Mouse (Mus musculus) heart, embryonic 15.5 days (tissue): ENCODE measurements around the gene Rcan1. TPM values are rescaled to one million over a fixed set of nuclear protein-coding genes. Genes with fewer than 3 reads are reported as not detected.
A peak's percentile ranks its signal among the peaks of the same experiment; 100 is the strongest.

ENCODE experiments used
- ATAC-seq: fragments of 200-750 bp; cut with Nextera tagmentation; replicated peaks from 2 replicates; pipeline ENCODE4 v1.8.0; 2017; ENCODE audit warnings: low read depth, moderate TSS enrichment; ENCODE audit not compliant: insufficient number of reproducible peaks, insufficient read depth, low FRiP score
- H3K27ac ChIP-seq: fragments of 300-500 bp; sonication (generic); 2 replicates; pipeline ENCODE4 v1.5.1; 2015; ENCODE audit warnings: mild to moderate bottlenecking, inconsistent platforms
- H3K27me3 ChIP-seq: fragments of 300-500 bp; sonication (generic); 2 replicates; pipeline ENCODE4 v1.6.1; 2015; ENCODE audit warnings: inconsistent platforms
- H3K36me3 ChIP-seq: fragments of 300-500 bp; sonication (generic); 2 replicates; pipeline ENCODE4 v1.6.1; 2015; ENCODE audit warnings: mild to moderate bottlenecking, inconsistent platforms
- H3K4me1 ChIP-seq: fragments of 300-500 bp; sonication (generic); replicated peaks from 2 replicates; pipeline ENCODE4 v1.6.1; 2015; ENCODE audit warnings: inconsistent platforms
- H3K4me2 ChIP-seq: fragments of 300-500 bp; sonication (generic); 2 replicates; pipeline ENCODE4 v1.6.1; 2015; ENCODE audit warnings: inconsistent platforms, mild to moderate bottlenecking, moderate library complexity
- H3K4me3 ChIP-seq: fragments of 300-500 bp; sonication (generic); 2 replicates; pipeline ENCODE4 v1.5.1; 2015; ENCODE audit warnings: mild to moderate bottlenecking, inconsistent platforms
- H3K9ac ChIP-seq: fragments of 300-500 bp; sonication (generic); 2 replicates; pipeline ENCODE4 v1.6.1; 2015; ENCODE audit warnings: mild to moderate bottlenecking, inconsistent platforms
- H3K9me3 ChIP-seq: fragments of 300-500 bp; sonication (generic); replicated peaks from 2 replicates; pipeline ENCODE4 v1.6.1; 2016; ENCODE audit warnings: inconsistent platforms
- WGBS: fragments of 180-500 bp; shearing (Covaris S2); methylation state at CpG from one replicate; pipeline ENCODE4 v1.1.7; 2015; ENCODE audit warnings: mixed read lengths; 5-methylcytosine and 5-hydroxymethylcytosine counted together
- polyA plus RNA-seq: library from polyadenylated mRNA; unstranded; fragments of >200 nt; fragmentation: Nextera tagmentation; extraction: Ambion mirVana; gene quantifications from 2 replicates; pipeline ENCODE4 v1.2.1, GENCODE M21; 2015

Rcan1 gene
- polyA plus RNA-seq, 1 experiment from 2014 or later: 94.4 TPM

DNA sequence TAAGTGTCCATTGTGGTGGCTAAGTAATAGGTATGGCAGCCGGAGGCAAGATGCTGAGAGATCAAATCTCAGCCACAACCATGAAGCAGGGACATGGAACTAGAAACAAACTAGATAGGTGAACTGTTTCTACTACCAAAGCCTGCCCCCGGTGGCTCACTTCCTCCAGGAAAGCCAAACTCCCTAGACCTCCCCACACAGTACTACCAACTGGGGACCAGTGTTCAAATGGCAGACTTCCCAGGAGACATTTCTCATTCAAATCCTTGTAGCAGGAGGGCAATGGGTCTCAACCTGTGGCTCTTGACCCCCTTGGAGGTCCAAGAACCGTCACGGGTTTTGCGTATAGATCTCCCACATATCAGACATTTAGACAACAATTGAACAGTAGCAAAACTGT, 3.6 kb downstream of the Rcan1 start:
- Histone ChIP-seq H3K9ac (no peak overlapping the region), H3K27ac (no peak overlapping the region), H3K36me3 (no peaks in the 10 kb centered on the region), H3K4me2 (no peak overlapping the region), H3K9me3 (no peaks in the 10 kb centered on the region), H3K27me3 (no peaks in the 10 kb centered on the region), H3K4me3 (no peak overlapping the region), H3K4me1 (peaks cover 23% of the 10 kb centered on the region)
- ATAC-seq: no peak
- 76% methylated on average over 5 of the region's 5 CpGs for WGBS

DNA sequence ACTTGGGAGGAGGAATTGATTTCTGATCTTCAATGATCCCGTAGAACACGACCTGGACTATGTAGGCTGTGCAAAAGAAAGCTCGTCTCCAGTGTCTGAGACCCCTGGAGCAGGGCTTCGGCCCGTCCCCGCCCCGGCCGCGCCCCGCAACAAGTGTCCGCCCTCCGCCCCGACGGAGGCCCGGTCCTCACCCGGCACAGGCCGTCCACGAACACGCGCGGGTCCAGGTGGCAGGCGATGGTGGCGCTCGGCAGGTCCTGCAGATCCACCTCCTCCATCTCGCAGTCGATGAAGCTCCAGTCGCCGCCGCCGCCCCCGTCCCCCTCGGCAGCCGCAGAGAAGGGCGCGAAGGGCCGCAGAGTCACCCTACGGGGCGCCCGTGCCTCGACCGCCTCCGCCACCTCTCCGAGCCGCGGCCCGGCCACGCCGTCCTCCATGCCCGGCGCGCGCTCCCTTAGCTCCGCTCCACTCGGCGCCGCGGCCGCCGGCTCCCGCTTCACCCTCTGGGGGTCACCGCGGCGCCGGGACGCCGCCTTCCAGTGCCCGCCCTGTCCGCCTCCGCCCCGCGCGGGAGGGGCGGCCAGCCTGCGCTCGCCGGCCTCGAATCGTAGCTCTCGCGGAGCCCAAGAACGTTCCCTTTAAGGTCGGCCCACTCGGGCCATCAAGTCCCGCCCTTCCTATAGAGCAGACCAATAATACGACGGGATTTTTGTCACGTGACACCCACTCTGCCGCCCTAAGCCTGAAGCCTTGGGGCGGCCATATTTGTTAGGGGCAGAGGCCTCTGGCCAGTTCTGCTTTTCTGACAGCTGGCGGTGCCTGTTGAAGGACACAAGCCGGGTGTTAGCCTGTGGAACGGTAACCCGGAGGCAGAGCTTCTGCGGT, 4.8 kb downstream of the Rcan1 start:
- Histone ChIP-seq H3K36me3 (no peaks in the 10 kb centered on the region), H3K4me2 (peak overlapping the region; percentile 82), H3K27me3 (no peaks in the 10 kb centered on the region), H3K9me3 (no peaks in the 10 kb centered on the region), H3K4me1 (peaks cover 23% of the 10 kb centered on the region), H3K27ac (peak overlapping the region; percentile 83), H3K4me3 (peak overlapping the region; percentile 91), H3K9ac (peak overlapping the region; percentile 92)
- WGBS: under 1% methylated on average over 87 of the region's 94 CpGs
- peak; percentile 97 for ATAC-seq

DNA sequence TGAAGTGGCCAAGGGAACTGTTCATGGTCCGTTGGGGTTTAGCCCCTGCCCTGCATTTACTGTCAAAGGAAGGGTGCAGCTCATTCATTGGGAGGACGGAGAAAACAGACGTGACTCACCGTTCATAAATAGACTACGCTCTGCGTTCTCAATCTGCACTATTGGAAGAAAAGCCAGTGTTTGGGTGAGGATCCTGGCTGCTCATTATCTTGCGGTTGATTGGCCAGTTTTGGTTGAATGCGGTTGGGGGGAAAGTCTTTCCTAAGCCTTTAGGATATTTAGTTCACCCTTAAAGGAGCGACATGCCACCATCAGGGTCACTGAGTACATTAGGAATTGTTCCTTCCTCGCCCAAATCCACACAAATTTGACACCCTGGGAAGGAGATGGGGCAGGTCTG, 5.4 kb downstream of the Rcan1 start:
- no peaks in the 10 kb centered on the region for H3K36me3 ChIP-seq
- H3K4me1 ChIP-seq: peaks cover 23% of the 10 kb centered on the region
- peak overlapping the region; percentile 92 for H3K9ac ChIP-seq
- peak overlapping the region; percentile 83 for H3K27ac ChIP-seq
- peak overlapping the region; percentile 91 for H3K4me3 ChIP-seq
- 3% methylated on average over 10 of the region's 10 CpGs for WGBS
- no peak for ATAC-seq
- no peaks in the 10 kb centered on the region for H3K9me3 ChIP-seq
- peak overlapping the region; percentile 82 for H3K4me2 ChIP-seq
- no peaks in the 10 kb centered on the region for H3K27me3 ChIP-seq

DNA sequence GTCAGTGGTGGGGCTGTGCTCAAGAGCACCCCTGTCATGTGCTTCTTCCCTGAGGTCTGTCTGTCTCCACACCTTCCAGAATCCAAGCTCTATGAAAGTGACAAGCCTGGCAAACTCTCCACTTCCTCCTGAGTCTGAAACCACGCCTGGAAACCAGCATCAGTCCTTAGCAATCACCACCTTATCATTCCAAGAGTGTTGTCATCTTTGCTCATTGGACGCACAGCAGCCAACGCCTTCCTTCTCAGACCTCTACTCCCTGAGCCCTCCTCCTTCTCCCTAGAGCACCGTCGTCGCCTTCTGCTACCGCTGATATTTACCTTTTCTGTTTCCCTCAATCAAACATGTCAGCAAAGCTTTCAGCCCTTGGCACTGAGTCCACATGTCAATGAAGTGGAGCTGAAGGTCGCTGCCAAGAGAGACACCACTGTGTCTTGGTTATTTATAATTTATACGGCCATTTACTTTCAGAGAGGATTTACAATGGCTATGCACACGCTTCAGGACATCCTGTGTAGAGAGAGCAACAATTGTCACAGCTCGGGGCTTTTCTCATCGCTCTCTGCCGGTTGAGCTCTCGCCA, 6.2 kb downstream of the Rcan1 start:
- H3K27ac ChIP-seq: peak overlapping the region; percentile 83
- H3K9ac ChIP-seq: peak overlapping the region; percentile 92
- no peaks in the 10 kb centered on the region for H3K36me3 ChIP-seq
- ATAC-seq: no peak
- peak overlapping the region; percentile 91 for H3K4me3 ChIP-seq
- no peaks in the 10 kb centered on the region for H3K9me3 ChIP-seq
- H3K27me3 ChIP-seq: no peaks in the 10 kb centered on the region
- H3K4me1 ChIP-seq: peaks cover 23% of the 10 kb centered on the region
- H3K4me2 ChIP-seq: peak overlapping the region; percentile 82
- WGBS: 14% methylated on average over 14 of the region's 14 CpGs

DNA sequence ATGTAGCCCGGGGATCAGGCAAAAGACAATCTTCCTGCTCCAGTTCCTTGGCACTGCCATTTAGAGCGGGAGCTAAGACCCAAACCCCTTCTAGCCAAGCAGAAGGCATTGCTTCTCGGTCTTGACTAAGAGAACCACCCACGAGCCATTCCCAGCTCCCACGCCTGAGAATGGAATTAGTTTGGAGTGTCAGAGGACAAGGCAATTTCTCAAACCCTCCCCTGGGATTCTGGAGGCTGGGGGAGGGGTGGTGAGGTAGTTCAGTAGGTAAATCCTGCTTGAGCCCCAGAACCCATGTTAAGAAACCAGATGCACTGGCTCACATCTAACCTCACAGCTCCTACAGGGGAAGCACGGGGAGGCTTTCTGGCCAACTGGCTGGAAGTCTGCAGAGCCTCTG, 9.3 kb downstream of the Rcan1 start:
- no peaks in the 10 kb centered on the region for H3K9me3 ChIP-seq
- H3K4me2 ChIP-seq: no peak overlapping the region
- H3K4me3 ChIP-seq: no peak overlapping the region
- H3K27me3 ChIP-seq: 0 out of 2 replicates have a peak, but pooled peaks cover 10% of the 10 kb centered on the region
- no peak for ATAC-seq
- H3K9ac ChIP-seq: no peak overlapping the region
- H3K36me3 ChIP-seq: no peaks in the 10 kb centered on the region
- no peak overlapping the region for H3K27ac ChIP-seq
- WGBS: 73% methylated on average over 6 of the region's 6 CpGs
- peaks cover 25% of the 10 kb centered on the region for H3K4me1 ChIP-seq

DNA sequence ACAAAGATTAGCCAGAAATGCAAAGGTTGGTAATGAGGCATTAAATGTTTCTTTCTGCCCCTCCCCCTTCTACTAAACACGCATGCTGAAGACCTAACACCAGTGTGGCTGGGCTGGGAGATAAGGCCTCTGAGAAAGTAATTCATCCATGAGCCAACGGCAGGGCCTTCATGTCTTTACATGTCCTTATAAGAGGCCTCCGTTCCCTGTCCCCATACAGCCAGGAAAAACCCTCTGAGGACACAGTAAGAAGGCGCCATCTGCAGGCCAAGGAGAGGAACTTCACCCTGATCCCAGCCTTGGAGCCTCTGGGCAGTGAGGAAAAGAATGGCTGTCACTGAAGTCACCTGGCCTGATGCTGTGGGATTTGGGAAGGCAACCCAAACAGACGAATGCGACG, 13.1 kb downstream of the Rcan1 start:
- WGBS: 20% methylated on average over 7 of the region's 7 CpGs
- no peaks in the 10 kb centered on the region for H3K9me3 ChIP-seq
- no peaks in the 10 kb centered on the region for H3K36me3 ChIP-seq
- H3K9ac ChIP-seq: no peak overlapping the region
- peaks cover 10% of the 10 kb centered on the region for H3K4me1 ChIP-seq
- ATAC-seq: peak; percentile 59
- no peak overlapping the region for H3K27ac ChIP-seq
- peaks cover 25% of the 10 kb centered on the region for H3K27me3 ChIP-seq
- H3K4me3 ChIP-seq: no peak overlapping the region
- H3K4me2 ChIP-seq: no peak overlapping the region

DNA sequence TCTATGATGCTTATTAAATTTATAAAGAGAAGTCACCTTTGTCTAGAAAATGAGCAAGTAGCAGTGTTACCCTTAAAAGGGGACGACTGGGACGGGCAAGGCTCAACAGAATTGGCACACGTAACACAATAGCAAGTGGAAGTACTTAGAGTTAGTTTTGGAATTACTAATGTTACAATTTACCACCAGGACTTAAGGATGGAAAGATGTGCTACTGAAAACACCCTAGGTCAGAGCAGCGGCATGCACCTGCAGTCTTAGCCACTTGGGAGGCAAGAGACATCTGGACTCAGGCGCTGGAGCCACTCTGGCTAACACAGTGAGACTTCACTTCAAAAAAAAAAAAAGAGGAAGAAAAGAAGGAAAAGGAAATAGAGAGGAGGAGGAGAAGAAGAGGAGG, 14.7 kb downstream of the Rcan1 start:
- no peaks in the 10 kb centered on the region for H3K36me3 ChIP-seq
- WGBS: 90% methylated on average over 5 of the region's 5 CpGs
- no peak for ATAC-seq
- H3K9me3 ChIP-seq: no peaks in the 10 kb centered on the region
- peaks cover 25% of the 10 kb centered on the region for H3K27me3 ChIP-seq
- no peak overlapping the region for H3K27ac ChIP-seq
- peaks cover 26% of the 10 kb centered on the region for H3K4me1 ChIP-seq
- H3K4me3 ChIP-seq: no peak overlapping the region
- H3K4me2 ChIP-seq: no peak overlapping the region
- H3K9ac ChIP-seq: no peak overlapping the region

DNA sequence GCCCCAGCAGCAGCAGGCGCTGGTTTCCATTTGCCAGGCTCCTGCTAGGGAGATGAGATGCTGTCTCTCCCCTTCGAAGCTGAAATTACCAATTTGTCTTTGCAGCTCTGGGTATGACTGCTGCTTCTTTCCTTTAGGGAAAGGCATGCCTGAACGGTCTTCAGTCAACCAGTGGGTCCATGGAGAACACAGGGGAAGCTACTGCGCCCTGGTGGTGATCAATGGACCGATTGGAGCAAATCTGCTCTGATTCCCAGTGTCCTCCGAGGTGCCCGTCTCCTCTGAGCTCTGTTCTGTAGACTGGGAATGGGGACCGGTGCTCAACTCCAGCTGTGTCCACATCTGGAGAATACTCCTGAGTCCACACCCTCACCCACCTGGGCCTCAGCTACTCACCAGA, 15.2 kb downstream of the Rcan1 start:
- H3K27me3 ChIP-seq: peaks cover 25% of the 10 kb centered on the region
- H3K9ac ChIP-seq: no peak overlapping the region
- H3K36me3 ChIP-seq: no peaks in the 10 kb centered on the region
- no peak overlapping the region for H3K4me3 ChIP-seq
- ATAC-seq: no peak
- no peaks in the 10 kb centered on the region for H3K9me3 ChIP-seq
- H3K4me1 ChIP-seq: peaks cover 31% of the 10 kb centered on the region
- H3K4me2 ChIP-seq: no peak overlapping the region
- no peak overlapping the region for H3K27ac ChIP-seq
- 70% methylated on average over 8 of the region's 8 CpGs for WGBS

DNA sequence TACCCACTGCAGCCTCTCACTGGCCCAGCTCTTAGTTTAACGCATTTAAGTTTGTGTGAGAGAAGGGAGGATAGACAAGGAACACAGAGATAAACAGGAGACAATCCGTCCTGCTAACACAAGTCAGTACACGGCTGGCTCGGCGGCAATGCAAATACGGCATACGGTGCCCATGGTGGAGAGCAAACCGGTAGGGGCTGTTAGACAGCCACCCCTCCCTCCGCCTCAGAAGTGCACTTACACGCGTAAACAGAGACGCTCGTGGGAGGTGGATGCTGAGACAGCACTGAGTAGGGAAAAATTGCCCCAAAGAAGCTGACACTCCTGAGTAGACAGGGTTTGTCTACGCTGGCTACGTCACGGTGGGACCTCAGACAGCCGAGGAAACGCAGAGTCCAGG, 16.2 kb downstream of the Rcan1 start:
- peaks cover 35% of the 10 kb centered on the region for H3K27me3 ChIP-seq
- WGBS: 82% methylated on average over 18 of the region's 18 CpGs
- no peak for ATAC-seq
- peaks cover 36% of the 10 kb centered on the region for H3K4me1 ChIP-seq
- no peak overlapping the region for H3K27ac ChIP-seq
- no peak overlapping the region for H3K9ac ChIP-seq
- no peaks in the 10 kb centered on the region for H3K9me3 ChIP-seq
- H3K4me2 ChIP-seq: no peak overlapping the region
- no peak overlapping the region for H3K4me3 ChIP-seq
- H3K36me3 ChIP-seq: no peaks in the 10 kb centered on the region

DNA sequence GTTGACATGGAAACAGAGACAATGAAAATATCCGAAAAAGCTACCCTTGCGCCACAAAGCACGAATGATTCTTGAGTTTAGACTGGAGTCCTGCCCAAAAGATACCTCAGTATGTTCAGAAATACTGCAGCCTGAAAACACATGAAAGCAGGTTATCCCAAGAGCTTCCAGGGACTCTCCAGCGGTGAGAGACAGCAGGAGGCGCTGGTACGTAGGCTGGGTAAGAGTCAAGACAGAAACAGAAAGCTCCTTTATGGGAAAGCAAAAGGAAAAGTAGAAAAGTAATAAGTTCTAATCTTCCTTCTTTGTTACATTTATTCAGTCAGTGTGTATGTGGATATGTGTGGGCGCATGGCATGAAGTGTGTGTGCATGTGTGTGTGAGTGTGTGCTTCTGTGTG, 16.7 kb downstream of the Rcan1 start:
- WGBS: 91% methylated on average over 7 of the region's 7 CpGs
- Histone ChIP-seq H3K27me3 (peaks cover 36% of the 10 kb centered on the region), H3K4me1 (peaks cover 36% of the 10 kb centered on the region), H3K9me3 (no peaks in the 10 kb centered on the region), H3K4me2 (no peak overlapping the region), H3K4me3 (no peak overlapping the region), H3K36me3 (no peaks in the 10 kb centered on the region), H3K27ac (no peak overlapping the region), H3K9ac (no peak overlapping the region)
- no peak for ATAC-seq

DNA sequence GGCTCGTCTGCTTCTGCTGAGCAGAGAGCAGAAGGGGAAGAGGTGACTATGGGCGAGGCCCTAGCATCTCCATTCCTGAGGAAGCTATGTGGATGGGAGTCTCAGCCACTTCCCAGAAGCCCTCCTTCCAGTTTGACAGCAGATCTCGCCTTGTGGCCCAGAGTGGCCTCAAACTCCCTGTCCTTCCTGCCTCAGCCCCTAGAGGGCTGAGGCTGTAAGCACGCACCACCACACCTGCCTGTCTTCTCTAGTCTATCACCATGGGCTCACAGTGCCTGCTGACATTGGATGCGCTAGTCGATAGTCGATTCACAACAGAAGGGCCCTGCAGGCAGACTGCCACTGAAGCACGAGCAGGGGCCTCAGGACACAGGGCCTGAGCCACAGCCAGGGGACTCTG, 18.1 kb downstream of the Rcan1 start:
- H3K4me1 ChIP-seq: peaks cover 34% of the 10 kb centered on the region
- no peaks in the 10 kb centered on the region for H3K9me3 ChIP-seq
- no peak overlapping the region for H3K27ac ChIP-seq
- WGBS: 64% methylated on average over 8 of the region's 8 CpGs
- H3K4me3 ChIP-seq: no peak overlapping the region
- H3K9ac ChIP-seq: no peak overlapping the region
- H3K27me3 ChIP-seq: peaks cover 36% of the 10 kb centered on the region
- no peak for ATAC-seq
- no peaks in the 10 kb centered on the region for H3K36me3 ChIP-seq
- no peak overlapping the region for H3K4me2 ChIP-seq
